Mouse (Mus musculus): Measurements from ENCODE around the gene Pfdn6. TPM values are rescaled to one million over a fixed set of nuclear protein-coding genes. Genes with fewer than 3 reads are reported as not detected.

Pfdn6 gene
- polyA plus RNA-seq, 1 experiment from 2014 or later, result 177 TPM

DNA sequence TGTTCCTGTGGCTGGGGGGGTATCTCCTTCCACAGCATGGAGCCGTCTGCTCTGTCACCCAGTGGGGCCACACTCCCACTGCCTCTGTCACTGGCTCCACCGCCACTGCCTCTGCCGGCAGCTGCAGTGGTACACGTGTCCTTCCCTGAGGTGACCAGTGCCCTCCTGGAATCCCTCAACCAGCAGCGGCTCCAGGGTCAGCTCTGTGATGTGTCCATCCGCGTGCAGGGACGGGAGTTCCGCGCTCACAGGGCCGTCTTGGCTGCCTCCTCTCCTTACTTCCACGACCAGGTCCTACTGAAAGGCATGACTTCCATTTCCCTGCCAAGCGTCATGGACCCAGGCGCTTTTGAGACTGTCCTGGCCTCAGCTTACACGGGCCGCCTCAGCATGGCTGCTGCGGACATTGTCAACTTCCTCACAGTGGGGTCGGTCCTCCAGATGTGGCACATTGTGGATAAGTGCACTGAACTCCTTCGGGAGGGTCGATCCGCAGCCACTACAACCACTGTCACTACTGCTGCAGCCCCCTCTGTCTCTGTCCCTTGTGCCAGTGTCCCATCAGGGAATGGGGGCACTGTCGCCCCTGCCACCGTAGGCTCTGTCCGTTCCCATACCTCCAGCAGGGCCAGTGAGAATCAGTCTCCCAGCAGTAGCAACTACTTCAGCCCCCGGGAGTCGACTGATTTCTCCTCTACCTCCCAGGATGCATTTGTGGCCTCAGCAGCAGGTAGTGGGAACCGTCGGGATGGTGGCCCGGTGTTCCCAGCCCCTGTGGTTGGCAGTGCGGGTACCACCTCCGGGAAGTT is 23.1 kb downstream of the Pfdn6 start:
- Histone ChIP-seq H3K27ac (peak overlapping the region; percentile 91), H3K9me3 (replicated peaks) (peaks cover 18% of the 10 kb centered on the region), H3K9ac (peak overlapping the region; percentile 82), H3K27me3 (replicated peaks) (no peaks in the 10 kb centered on the region), H3K4me3 (peak overlapping the region; percentile 74), H3K4me2 (peak overlapping the region; percentile 97), H3K36me3 (peaks cover 51% of the 10 kb centered on the region), H3K4me1 (peaks cover 70% of the 10 kb centered on the region)
- 80% methylated on average over 31 of the region's 31 CpGs for WGBS (ENCODE audit: insufficient replicate concordance)
- no peak for ATAC-seq

DNA sequence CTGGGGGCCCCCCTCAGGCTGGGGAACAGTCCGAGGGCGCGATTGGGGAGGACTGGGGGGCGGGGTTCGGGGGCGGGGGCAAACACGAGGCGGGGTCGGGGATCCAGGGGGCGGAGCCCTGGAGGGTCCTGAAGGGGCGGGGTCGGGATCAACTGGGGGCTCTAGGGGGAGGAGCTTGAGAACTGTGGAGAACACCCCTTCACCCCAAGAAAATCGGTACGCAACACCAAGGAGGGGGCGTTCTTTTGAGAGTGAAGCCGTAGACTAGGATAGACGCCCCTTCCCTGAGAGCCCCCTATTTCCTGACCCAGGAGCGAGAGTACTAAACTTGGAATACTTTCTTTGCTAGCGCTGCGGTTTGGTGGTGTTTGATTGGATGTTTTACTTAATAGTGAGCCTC is 23.8 kb downstream of the Pfdn6 start:
- peak overlapping the region; percentile 82 for H3K9ac ChIP-seq
- no peak for ATAC-seq
- no peaks in the 10 kb centered on the region for H3K27me3 ChIP-seq (replicated peaks)
- H3K27ac ChIP-seq, result peak overlapping the region; percentile 87
- 4% methylated on average over 16 of the region's 20 CpGs for WGBS (ENCODE audit: insufficient replicate concordance)
- peak overlapping the region; percentile 97 for H3K4me2 ChIP-seq
- peaks cover 18% of the 10 kb centered on the region for H3K9me3 ChIP-seq (replicated peaks)
- peaks cover 66% of the 10 kb centered on the region for H3K4me1 ChIP-seq
- peak overlapping the region; percentile 74 for H3K4me3 ChIP-seq
- H3K36me3 ChIP-seq, result peaks cover 59% of the 10 kb centered on the region

DNA sequence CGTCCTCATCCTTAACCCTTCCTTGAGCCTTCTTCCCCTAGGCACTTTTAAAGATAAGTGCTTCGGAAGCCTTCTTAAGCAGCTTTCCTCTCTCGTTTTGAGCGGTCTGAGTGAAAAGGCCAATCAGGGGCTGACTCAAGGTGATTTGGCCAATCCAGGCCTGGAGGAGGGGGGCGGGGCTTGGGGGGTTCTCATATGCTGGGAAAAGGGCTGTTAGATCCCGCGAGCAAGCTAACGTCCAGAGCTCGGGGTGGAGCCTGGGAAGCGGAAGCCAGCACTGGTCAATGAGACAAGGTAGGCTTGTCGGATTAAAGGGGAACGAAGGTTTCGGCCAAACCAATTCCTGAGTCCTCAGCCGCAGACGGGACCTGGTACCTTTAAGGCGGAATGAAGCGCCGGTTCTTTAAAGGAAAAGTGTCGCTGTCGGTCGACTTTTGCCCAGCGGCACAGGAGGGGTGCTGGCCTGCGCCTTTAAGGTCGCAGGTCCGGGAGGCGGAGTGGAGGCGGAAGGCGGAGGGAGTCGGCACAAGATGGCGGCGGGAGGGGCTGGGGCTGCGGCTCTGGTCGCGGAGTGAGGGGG is 24.4 kb downstream of the Pfdn6 start, which contains the start of the genes Tapbp and Zbtb22:
TSS of gene Tapbp (plus strand) at position 229 of the 580 bp plus-strand sequence.
TSS of gene Zbtb22 (plus strand) at position 234 of the 580 bp plus-strand sequence.
- under 1% methylated on average over 33 of the region's 34 CpGs for WGBS (ENCODE audit: insufficient replicate concordance)
- Histone ChIP-seq H3K9me3 (replicated peaks) (peaks cover 18% of the 10 kb centered on the region), H3K36me3 (peaks cover 64% of the 10 kb centered on the region), H3K27ac (peak within 1 kb of the TSS; percentile 87), H3K4me2 (peak within 1 kb of the TSS; percentile 97), H3K4me3 (peak within 1 kb of the TSS; percentile 74), H3K27me3 (replicated peaks) (no peaks in the 10 kb centered on the region), H3K4me1 (peaks cover 65% of the 10 kb centered on the region), H3K9ac (peak within 1 kb of the TSS; percentile 82)
- peak; percentile 86 for ATAC-seq

DNA sequence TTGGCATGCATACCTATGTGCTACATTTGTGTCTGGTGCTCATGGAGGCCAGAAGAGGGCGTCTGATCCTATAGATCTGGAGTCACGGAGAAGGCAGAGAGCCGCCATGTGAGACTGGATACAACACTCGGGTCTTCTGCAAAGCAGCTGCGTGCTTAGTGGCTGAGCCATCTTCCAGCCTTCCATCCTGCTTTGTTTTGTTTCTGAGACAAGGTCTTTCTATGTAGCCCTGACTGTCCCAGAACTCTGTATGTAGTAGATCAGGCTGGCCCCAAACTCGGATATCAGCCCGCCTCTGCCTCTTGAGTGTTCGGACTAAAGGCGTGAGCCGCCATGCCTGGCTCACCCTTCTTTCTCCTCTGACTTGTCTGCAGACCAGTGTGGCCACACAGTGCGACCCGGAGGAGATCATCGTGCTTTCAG is 25.2 kb downstream of the Pfdn6 start:
- ATAC-seq, result no peak
- Histone ChIP-seq H3K27me3 (replicated peaks) (no peaks in the 10 kb centered on the region), H3K4me2 (peak overlapping the region; percentile 97), H3K27ac (peak overlapping the region; percentile 87), H3K36me3 (peaks cover 68% of the 10 kb centered on the region), H3K9me3 (replicated peaks) (peaks cover 18% of the 10 kb centered on the region), H3K4me3 (peak overlapping the region; percentile 74), H3K4me1 (peaks cover 70% of the 10 kb centered on the region), H3K9ac (peak overlapping the region; percentile 82)
- WGBS (ENCODE audit: insufficient replicate concordance), result 71% methylated on average over 13 of the region's 13 CpGs

DNA sequence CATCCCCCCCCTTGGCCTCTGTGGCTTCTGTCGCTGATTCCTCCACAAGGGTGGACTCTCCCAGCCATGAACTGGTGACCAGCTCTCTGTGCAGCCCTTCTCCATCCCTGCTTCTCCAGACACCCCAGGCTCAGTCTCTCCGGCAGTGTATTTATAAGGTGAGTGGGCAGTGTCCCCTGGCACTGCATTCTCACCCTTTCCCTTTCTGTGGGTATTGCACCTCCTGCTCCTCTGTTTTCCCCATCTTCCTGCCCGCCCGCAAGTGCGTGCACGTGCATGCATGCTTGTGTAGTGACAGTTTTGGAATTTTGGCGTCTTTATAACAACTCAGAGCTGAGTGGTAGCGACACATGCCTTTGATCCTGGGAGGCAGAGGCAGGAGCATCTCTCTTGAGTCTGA is 26.2 kb downstream of the Pfdn6 start:
- 0 out of 2 replicates have a peak overlapping the region, but pooled peaks have one; percentile 7 for H3K27ac ChIP-seq
- H3K9ac ChIP-seq, result no peak overlapping the region
- WGBS (ENCODE audit: insufficient replicate concordance), result 84% methylated on average over 8 of the region's 8 CpGs
- H3K36me3 ChIP-seq, result peaks cover 68% of the 10 kb centered on the region
- peaks cover 18% of the 10 kb centered on the region for H3K9me3 ChIP-seq (replicated peaks)
- H3K4me1 ChIP-seq, result peaks cover 66% of the 10 kb centered on the region
- no peak overlapping the region for H3K4me3 ChIP-seq
- no peaks in the 10 kb centered on the region for H3K27me3 ChIP-seq (replicated peaks)
- no peak for ATAC-seq
- H3K4me2 ChIP-seq, result no peak overlapping the region

DNA sequence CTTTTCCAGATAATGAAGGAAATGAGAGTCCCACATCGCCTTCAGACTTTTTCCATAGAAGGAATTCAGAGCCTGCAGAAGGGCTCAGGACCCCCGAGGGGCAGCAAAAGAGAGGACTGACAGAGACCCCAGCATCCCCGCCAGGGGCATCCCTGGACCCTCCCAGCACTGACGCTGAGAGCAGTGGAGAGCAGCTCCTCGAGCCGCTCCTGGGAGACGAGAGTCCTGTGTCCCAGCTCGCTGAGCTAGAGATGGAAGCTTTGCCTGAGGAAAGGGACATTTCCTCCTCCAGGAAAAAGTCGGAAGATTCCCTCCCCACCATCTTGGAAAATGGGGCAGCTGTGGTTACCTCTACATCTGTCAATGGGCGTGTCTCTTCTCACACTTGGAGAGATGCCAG is 26.9 kb downstream of the Pfdn6 start:
- Histone ChIP-seq H3K36me3 (peaks cover 65% of the 10 kb centered on the region), H3K9me3 (replicated peaks) (peaks cover 16% of the 10 kb centered on the region), H3K4me3 (no peak overlapping the region), H3K4me2 (no peak overlapping the region), H3K27ac (peak overlapping the region; percentile 7; the same call in 1 of the 2 replicates), H3K4me1 (peaks cover 66% of the 10 kb centered on the region), H3K27me3 (replicated peaks) (no peaks in the 10 kb centered on the region), H3K9ac (no peak overlapping the region)
- no peak for ATAC-seq
- WGBS (ENCODE audit: insufficient replicate concordance), result 85% methylated on average over 10 of the region's 10 CpGs

DNA sequence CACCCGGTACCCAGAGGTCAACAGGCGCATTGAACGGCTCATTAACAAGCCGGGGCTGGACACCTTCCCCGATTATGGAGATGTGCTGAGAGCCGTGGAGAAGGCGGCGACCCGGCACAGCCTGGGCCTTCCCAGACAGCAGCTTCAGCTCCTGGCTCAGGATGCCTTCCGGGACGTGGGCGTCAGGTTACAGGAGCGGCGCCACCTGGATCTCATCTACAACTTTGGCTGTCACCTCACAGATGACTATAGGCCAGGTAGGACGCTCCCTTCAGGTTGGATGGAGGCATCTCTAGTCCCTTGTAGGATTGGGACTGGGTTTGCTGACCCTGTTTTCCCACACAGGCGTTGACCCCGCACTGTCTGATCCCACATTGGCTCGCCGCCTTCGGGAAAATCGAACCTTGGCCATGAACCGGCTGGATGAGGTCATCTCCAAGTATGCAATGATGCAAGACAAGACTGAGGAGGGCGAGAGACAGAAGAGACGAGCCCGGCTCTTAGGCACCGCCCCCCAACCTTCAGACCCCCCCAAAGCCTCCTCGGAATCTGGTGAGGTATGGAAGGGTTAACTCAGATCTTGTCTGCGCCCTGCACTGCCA is 28.2 kb downstream of the Pfdn6 start:
- no peak for ATAC-seq
- Histone ChIP-seq H3K27me3 (replicated peaks) (no peaks in the 10 kb centered on the region), H3K9ac (no peak overlapping the region), H3K9me3 (replicated peaks) (peaks cover 2% of the 10 kb centered on the region; the same call in 1 of the 2 replicates), H3K27ac (no peak overlapping the region), H3K4me1 (peaks cover 65% of the 10 kb centered on the region), H3K4me3 (no peak overlapping the region), H3K4me2 (no peak overlapping the region), H3K36me3 (peaks cover 51% of the 10 kb centered on the region)
- WGBS (ENCODE audit: insufficient replicate concordance), result 92% methylated on average over 28 of the region's 28 CpGs

DNA sequence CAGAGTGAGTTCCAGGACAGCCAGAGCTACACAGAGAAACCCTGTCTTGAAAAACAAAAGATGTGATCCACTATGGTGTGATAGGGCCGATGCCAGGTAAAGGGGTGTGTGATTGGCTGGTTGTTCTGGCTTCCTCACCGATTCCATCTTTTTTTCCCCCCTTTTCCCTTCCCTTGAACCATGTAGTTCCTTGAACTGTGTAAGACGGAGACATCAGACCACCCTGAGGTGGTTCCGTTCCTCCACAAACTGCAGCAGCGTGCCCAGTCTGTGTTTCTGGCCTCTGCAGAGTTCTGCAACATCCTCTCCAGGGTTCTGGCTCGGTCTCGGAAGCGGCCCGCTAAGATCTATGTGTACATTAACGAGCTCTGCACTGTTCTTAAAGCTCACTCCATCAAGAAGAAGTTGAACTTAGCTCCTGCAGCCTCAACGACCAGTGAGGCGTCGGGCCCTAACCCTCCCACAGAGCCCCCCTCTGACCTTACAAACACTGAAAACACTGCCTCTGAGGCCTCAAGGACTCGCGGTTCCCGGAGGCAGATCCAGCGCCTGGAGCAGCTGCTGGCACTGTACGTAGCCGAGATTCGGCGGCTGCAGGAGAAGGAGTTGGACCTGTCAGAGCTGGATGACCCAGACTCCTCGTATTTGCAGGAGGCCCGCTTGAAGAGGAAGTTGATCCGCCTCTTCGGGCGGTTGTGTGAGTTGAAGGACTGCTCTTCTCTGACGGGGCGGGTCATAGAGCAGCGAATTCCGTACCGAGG is 28.9 kb downstream of the Pfdn6 start:
- no peak for ATAC-seq
- Histone ChIP-seq H3K27ac (no peak overlapping the region; the same call in 1 of the 2 replicates), H3K4me1 (peaks cover 59% of the 10 kb centered on the region), H3K9me3 (replicated peaks) (no peaks in the 10 kb centered on the region), H3K4me2 (no peak overlapping the region), H3K36me3 (peaks cover 49% of the 10 kb centered on the region), H3K27me3 (replicated peaks) (no peaks in the 10 kb centered on the region), H3K4me3 (no peak overlapping the region), H3K9ac (no peak overlapping the region)
- 85% methylated on average over 31 of the region's 31 CpGs for WGBS (ENCODE audit: insufficient replicate concordance)

DNA sequence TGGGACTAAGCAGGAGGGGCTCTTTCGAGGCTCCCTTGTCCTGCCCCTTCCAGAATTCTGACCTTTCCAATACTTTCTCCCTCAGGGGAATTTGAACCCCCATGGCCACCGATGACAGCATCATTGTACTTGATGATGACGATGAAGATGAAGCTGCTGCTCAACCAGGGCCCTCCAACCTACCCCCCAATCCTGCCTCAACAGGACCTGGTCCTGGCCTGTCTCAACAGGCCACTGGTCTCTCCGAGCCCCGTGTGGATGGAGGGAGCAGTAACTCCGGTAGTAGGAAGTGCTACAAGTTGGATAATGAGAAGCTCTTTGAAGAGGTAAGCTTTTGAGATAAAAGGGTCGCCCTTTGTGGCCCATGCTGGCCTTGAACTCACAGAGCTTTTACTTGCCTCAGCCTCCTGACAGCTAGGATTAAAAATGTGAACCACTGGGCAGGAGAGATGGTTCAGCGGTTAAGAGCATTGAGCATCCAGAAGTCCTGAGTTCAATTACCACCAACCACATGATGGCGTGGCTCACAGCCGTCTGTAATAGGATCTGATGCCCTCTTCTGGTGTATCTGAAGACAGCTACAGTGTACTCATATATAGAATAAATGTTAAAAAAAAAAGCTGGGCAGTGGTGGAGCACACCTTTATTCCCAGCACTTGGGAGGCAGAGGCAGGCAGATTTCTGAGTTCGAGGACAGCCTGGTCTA is 29.6 kb downstream of the Pfdn6 start:
- ATAC-seq, result no peak
- peaks cover 49% of the 10 kb centered on the region for H3K36me3 ChIP-seq
- peaks cover 59% of the 10 kb centered on the region for H3K4me1 ChIP-seq
- H3K27ac ChIP-seq, result peak overlapping the region; percentile 91
- H3K9me3 ChIP-seq (replicated peaks), result no peaks in the 10 kb centered on the region
- peak overlapping the region; percentile 90 for H3K9ac ChIP-seq
- H3K27me3 ChIP-seq (replicated peaks), result no peaks in the 10 kb centered on the region
- 44% methylated on average over 11 of the region's 11 CpGs for WGBS (ENCODE audit: insufficient replicate concordance)
- H3K4me2 ChIP-seq, result peak overlapping the region; percentile 98
- H3K4me3 ChIP-seq, result peak overlapping the region; percentile 80

DNA sequence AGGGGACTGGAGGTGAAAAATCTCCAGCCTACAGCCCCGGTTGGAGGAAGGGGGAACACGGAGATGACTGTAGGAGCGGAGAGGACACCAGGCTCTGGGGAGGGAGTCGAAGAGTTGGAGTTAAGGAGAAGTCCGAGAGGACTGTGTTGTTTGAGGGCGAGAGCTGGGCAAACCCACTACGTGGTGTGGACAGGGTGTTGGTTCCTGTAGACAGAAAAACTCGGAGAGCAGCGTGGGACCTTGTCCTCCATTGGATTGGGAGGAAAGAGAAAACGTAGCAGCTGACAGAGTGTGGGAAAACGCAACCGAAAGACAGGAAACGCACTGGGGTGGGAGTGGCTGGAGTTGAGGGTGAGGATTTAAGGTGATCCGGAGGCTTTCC is 30.3 kb downstream of the Pfdn6 start:
- ATAC-seq, result no peak
- H3K4me1 ChIP-seq, result peaks cover 56% of the 10 kb centered on the region
- no peaks in the 10 kb centered on the region for H3K27me3 ChIP-seq (replicated peaks)
- H3K27ac ChIP-seq, result peak overlapping the region; percentile 91
- no peaks in the 10 kb centered on the region for H3K9me3 ChIP-seq (replicated peaks)
- H3K36me3 ChIP-seq, result peaks cover 45% of the 10 kb centered on the region
- H3K4me2 ChIP-seq, result peak overlapping the region; percentile 98
- peak overlapping the region; percentile 80 for H3K4me3 ChIP-seq
- peak overlapping the region; percentile 90 for H3K9ac ChIP-seq
- WGBS (ENCODE audit: insufficient replicate concordance), result under 1% methylated on average over 14 of the region's 14 CpGs

Data from liver, embryonic 12.5 days (tissue).